Mouse (Mus musculus): ENCODE data around the gene Sh3gl2.

DNA sequence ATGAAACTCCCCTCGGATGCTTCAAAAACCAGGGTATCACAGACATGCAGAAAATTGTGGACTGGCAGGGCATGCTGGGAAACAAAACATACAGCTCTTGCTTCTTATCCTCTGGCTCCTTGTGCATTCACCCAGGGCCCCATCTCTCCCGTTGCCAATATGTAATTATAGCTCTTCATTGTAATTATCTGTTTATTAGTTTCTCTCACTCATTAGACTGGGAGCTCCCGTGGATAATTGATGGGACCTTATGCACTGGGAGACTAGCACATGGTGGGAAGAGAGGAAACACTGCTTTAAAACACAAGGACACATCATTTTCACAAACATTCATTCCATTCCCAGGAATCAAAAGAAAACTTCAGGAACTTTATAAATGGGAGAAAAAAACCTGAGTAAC is 233.9 kb downstream of the Sh3gl2 start:
- TF ChIP-seq CTCF (IDR thresholded peaks at IDR 0.05; ENCODE audit: borderline replicate concordance, control insufficient read depth, extremely low read depth, insufficient read depth, low read length, poor library complexity) = no peak
- no peak for TF ChIP-seq POLR2A (IDR thresholded peaks at IDR 0.05; ENCODE audit: control insufficient read depth, extremely low read depth, insufficient read depth, low read length, poor library complexity)

All from thymus, adult 2 months (tissue).